Mouse (Mus musculus): ENCODE data around the gene Nemp1. TPM values are rescaled to one million over a fixed set of nuclear protein-coding genes. Genes with fewer than 3 reads are reported as not detected.

Gene Nemp1
- total RNA-seq, 2 experiments from 2014 or later: 11.6 to 13.2 TPM

GRCm38 (mm10) chr10:127671276-127671675, 4.6 kb downstream of the Nemp1 start:
- no peak for DNase-seq (ENCODE audit: low spot score in 2 of 2)

- DNase-seq (ENCODE audit: low spot score in 2 of 2): no peak
These were observed 7.5 kb downstream of the Nemp1 start for GRCm38 (mm10) chr10:127674046-127674655.

- DNase-seq (ENCODE audit: low spot score in 2 of 2): peak in 1 of 2 experiments; percentile 66
These were observed 8.3 kb downstream of the Nemp1 start for GRCm38 (mm10) chr10:127674794-127675522.

- DNase-seq (ENCODE audit: low spot score in 2 of 2): no peak
These were observed 9.2 kb downstream of the Nemp1 start for GRCm38 (mm10) chr10:127675859-127676398.

GRCm38 (mm10) chr10:127676691-127677548, 10.2 kb downstream of the Nemp1 start:
- DNase-seq (ENCODE audit: low spot score in 2 of 2): peak; percentile 78 to 86

GRCm38 (mm10) chr10:127677591-127678336, 11.1 kb downstream of the Nemp1 start:
- no peak for DNase-seq (ENCODE audit: low spot score in 2 of 2)

- no peak for DNase-seq (ENCODE audit: low spot score in 2 of 2)
These were observed 12.5 kb downstream of the Nemp1 start for GRCm38 (mm10) chr10:127679208-127679607.

GRCm38 (mm10) chr10:127679881-127680280, 13.2 kb downstream of the Nemp1 start:
- no peak for DNase-seq (ENCODE audit: low spot score in 2 of 2)

GRCm38 (mm10) chr10:127682886-127683285, 16.2 kb downstream of the Nemp1 start:
- no peak for DNase-seq (ENCODE audit: low spot score in 2 of 2)

GRCm38 (mm10) chr10:127691053-127691452, 24.4 kb downstream of the Nemp1 start:
- no peak for DNase-seq (ENCODE audit: low spot score in 2 of 2)

- no peak for DNase-seq (ENCODE audit: low spot score in 2 of 2)
These were observed 27.9 kb downstream of the Nemp1 start for GRCm38 (mm10) chr10:127694636-127695035.

- no peak for DNase-seq (ENCODE audit: low spot score in 2 of 2)
These were observed 29.1 kb downstream of the Nemp1 start for GRCm38 (mm10) chr10:127695775-127696174.

GRCm38 (mm10) chr10:127698966-127699365, 32.3 kb downstream of the Nemp1 start:
- peak in 1 of 2 experiments; percentile 29 for DNase-seq (ENCODE audit: low spot score in 2 of 2)

- no peak for DNase-seq (ENCODE audit: low spot score in 2 of 2)
These were observed 36.6 kb downstream of the Nemp1 start for GRCm38 (mm10) chr10:127703299-127703698.

GRCm38 (mm10) chr10:127704293-127704692, 37.6 kb downstream of the Nemp1 start:
- no peak for DNase-seq (ENCODE audit: low spot score in 2 of 2)

- no peak for DNase-seq (ENCODE audit: low spot score in 2 of 2)
These were observed 38.1 kb downstream of the Nemp1 start, which contains the start of gene Myo1a for GRCm38 (mm10) chr10:127704766-127705220. TSS of gene Myo1a (plus strand) at chr10:127705170.

GRCm38 (mm10) chr10:127705783-127706182, 39.1 kb downstream of the Nemp1 start:
- no peak for DNase-seq (ENCODE audit: low spot score in 2 of 2)

GRCm38 (mm10) chr10:127707721-127708120, 41.0 kb downstream of the Nemp1 start:
- peak; percentile 24 to 57 for DNase-seq (ENCODE audit: low spot score in 2 of 2)

- no peak for DNase-seq (ENCODE audit: low spot score in 2 of 2)
These were observed 42.2 kb downstream of the Nemp1 start for GRCm38 (mm10) chr10:127708850-127709370.

GRCm38 (mm10) chr10:127710331-127710730, 43.6 kb downstream of the Nemp1 start:
- no peak for DNase-seq (ENCODE audit: low spot score in 2 of 2)
